Mouse (Mus musculus) stomach, postnatal 0 days (tissue): ENCODE measurements around the gene Nup98. TPM values are rescaled to one million over a fixed set of nuclear protein-coding genes. Genes with fewer than 3 reads are reported as not detected.

Source experiments
- ATAC-seq: fragments of 200-750 bp; cut with Nextera tagmentation; 2 replicates; pipeline ENCODE4 v1.8.0; 2017; ENCODE audit not compliant: low FRiP score, low TSS enrichment
- DNase-seq: peaks from one replicate; pipeline ENCODE4 v3.0.0-alpha.2; 2016; ENCODE audit warnings: low spot score
- H3K27ac ChIP-seq: fragments of 300-500 bp; sonication (generic); replicated peaks from 2 replicates; pipeline ENCODE4 v1.5.1; 2014; ENCODE audit warnings: mild to moderate bottlenecking, control low read depth
- H3K27me3 ChIP-seq: fragments of 300-500 bp; sonication (generic); 2 replicates; pipeline ENCODE4 v1.6.1; 2014; ENCODE audit warnings: low read length; ENCODE audit not compliant: control insufficient read depth, insufficient read depth
- H3K36me3 ChIP-seq: fragments of 300-500 bp; sonication (generic); 2 replicates; pipeline ENCODE4 v1.6.1; 2014; ENCODE audit warnings: low read length, mixed read lengths; ENCODE audit not compliant: control insufficient read depth, insufficient read depth
- H3K4me1 ChIP-seq: fragments of 300-500 bp; sonication (generic); replicated peaks from 2 replicates; pipeline ENCODE4 v1.6.1; 2014; ENCODE audit warnings: antibody characterized with exemption; ENCODE audit not compliant: control insufficient read depth, insufficient read depth
- H3K4me2 ChIP-seq: fragments of 300-500 bp; sonication (generic); replicated peaks from 2 replicates; pipeline ENCODE4 v1.6.1; 2014; ENCODE audit warnings: low read depth, mild to moderate bottlenecking, control low read depth, moderate library complexity
- H3K4me3 ChIP-seq: fragments of 300-500 bp; sonication (generic); 2 replicates; pipeline ENCODE4 v1.5.1; 2014; ENCODE audit warnings: low read depth, low read length, control low read depth
- H3K9ac ChIP-seq: fragments of 300-500 bp; sonication (generic); 2 replicates; pipeline ENCODE4 v1.6.1; 2014; ENCODE audit warnings: mild to moderate bottlenecking, low read length, control low read depth, mixed read lengths
- H3K9me3 ChIP-seq: fragments of 300-500 bp; sonication (generic); 2 replicates; pipeline ENCODE4 v1.6.1; 2016; ENCODE audit warnings: low read length; ENCODE audit not compliant: control insufficient read depth
- CTCF ChIP-seq: IDR thresholded peaks from 2 replicates; pipeline ENCODE4 v1.5.1; 2016; ENCODE audit warnings: antibody characterized with exemption, low read depth, mild to moderate bottlenecking, moderate library complexity
- EP300 ChIP-seq: optimal IDR thresholded peaks from 2 replicates; pipeline ENCODE3; 2016; ENCODE audit warnings: antibody characterized with exemption
- WGBS: fragments of 180-500 bp; shearing (Covaris S2); extraction: QIAGEN DNeasy Blood & Tissue Kit; methylation state at CpG from one replicate; pipeline ENCODE4 v1.1.7; 2014; 5-methylcytosine and 5-hydroxymethylcytosine counted together
- polyA plus RNA-seq: library from polyadenylated mRNA; unstranded; fragments of >200 nt; fragmentation: Nextera tagmentation; extraction: Ambion mirVana; gene quantifications from 2 replicates; pipeline ENCODE4 v1.2.1, GENCODE M21; 2015

Gene Nup98
- polyA plus RNA-seq, 1 experiment from 2014 or later = 12.1 TPM

DNA sequence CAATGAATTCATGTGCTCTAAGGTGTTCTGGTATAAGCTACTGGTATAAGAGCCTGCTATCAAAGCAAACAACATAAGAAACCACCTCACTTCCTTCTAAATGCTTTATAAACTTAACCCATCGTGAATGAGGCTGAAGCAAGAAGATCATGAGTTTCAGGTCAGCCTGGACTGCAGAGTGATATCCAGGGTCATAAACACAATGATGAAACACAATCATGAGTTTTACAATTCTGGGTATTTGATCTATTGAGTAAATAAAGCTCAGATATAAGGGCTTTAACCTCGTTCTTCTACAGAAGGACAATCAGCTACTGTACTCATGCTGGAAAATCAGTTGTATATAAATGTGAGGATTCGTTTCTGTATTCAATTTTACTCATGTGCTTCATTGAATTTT, 26.1 kb downstream of the Nup98 start:
- ATAC-seq (no peak), DNase-seq (no peak)
- no peaks in the 10 kb centered on the region for H3K9me3 ChIP-seq
- peaks cover 15% of the 10 kb centered on the region; the same call in 1 of the 2 replicates for H3K36me3 ChIP-seq
- no peak overlapping the region for H3K4me3 ChIP-seq
- H3K27ac ChIP-seq = no peak overlapping the region
- H3K4me1 ChIP-seq = no peaks in the 10 kb centered on the region
- no peak overlapping the region for H3K4me2 ChIP-seq
- H3K9ac ChIP-seq = no peak overlapping the region
- H3K27me3 ChIP-seq = no peaks in the 10 kb centered on the region
- no peak for TF ChIP-seq CTCF
- TF ChIP-seq EP300 = no peak
- WGBS = 82% methylated on average over 3 of the region's 3 CpGs

DNA sequence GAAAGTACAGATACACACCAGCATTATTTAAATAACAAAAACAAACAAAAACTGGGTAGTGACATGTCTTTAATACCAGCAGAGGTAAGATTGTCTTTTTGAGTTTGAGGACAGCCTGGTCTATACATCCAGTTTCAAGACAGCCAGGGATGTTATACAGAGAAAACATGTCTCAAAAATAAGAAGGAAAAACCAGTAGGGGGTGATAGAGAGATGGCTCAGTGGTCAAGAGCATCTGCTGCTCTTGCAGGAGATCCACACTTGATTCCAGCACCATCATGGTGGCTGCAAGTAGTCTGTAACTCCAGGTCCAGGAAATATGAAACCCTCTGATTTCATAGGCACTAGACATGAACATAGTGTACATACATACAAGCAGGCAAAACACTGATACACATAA, 39.7 kb downstream of the Nup98 start:
- Histone ChIP-seq H3K9ac (no peak overlapping the region), H3K27ac (no peak overlapping the region), H3K36me3 (peaks cover 6% of the 10 kb centered on the region), H3K4me3 (no peak overlapping the region), H3K9me3 (no peaks in the 10 kb centered on the region), H3K4me2 (no peak overlapping the region), H3K27me3 (no peaks in the 10 kb centered on the region), H3K4me1 (no peaks in the 10 kb centered on the region)
- DNase-seq (no peak), ATAC-seq (no peak)
- peak; percentile 60 for TF ChIP-seq CTCF
- no peak for TF ChIP-seq EP300

DNA sequence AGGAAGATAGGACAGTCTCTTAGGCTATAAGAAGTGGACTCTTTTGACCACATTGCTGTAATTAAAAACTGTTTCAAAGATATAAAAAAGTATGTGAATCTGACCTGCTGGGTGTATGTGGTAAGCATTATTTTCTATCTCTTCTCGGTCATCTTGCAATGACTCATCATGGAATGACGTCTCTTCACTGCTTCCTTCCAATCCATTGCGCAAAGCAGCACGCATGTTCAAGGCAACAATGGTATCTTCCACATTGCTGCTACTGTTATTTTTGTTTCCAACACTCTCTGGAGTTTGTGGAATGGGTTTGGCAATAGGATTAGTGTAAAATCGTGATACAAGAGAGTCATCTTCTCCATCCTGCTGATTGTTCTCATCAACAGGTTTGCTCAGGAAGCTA, 56.3 kb downstream of the Nup98 start:
- WGBS = 87% methylated on average over 5 of the region's 5 CpGs
- Histone ChIP-seq H3K36me3 (peaks cover 22% of the 10 kb centered on the region), H3K4me1 (no peaks in the 10 kb centered on the region), H3K27ac (no peak overlapping the region), H3K4me3 (no peak overlapping the region), H3K4me2 (no peak overlapping the region), H3K9me3 (no peaks in the 10 kb centered on the region), H3K27me3 (no peaks in the 10 kb centered on the region), H3K9ac (no peak overlapping the region)
- ATAC-seq (no peak), DNase-seq (no peak)
- no peak for TF ChIP-seq EP300

DNA sequence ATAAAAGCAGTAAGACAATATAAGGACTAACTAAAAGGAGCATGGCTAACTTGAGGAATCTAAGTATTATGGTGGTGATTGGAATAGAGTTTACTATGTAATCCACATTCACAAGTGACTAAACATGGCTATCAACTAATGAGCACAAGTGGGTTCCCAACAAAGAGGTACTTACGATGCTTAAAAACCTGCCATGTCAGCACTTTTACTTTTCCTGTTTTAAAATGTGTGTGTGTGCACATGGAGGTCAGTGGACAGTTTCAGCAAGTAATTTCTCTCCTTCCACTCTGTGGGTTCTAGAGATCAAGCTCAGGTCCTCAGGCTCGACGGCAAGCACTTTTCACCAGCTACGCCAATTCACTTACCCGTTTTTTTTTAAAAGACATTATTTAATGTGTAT, 72.1 kb downstream of the Nup98 start:
- ATAC-seq = no peak
- H3K27me3 ChIP-seq = no peaks in the 10 kb centered on the region
- H3K36me3 ChIP-seq = peaks cover 20% of the 10 kb centered on the region
- H3K4me2 ChIP-seq = no peak overlapping the region
- H3K27ac ChIP-seq = no peak overlapping the region
- TF ChIP-seq CTCF (no peak), EP300 (no peak)
- no peak for DNase-seq
- no peak overlapping the region for H3K9ac ChIP-seq
- H3K4me3 ChIP-seq = no peak overlapping the region
- no peaks in the 10 kb centered on the region for H3K4me1 ChIP-seq
- H3K9me3 ChIP-seq = no peaks in the 10 kb centered on the region
- WGBS = 99% methylated on average over 5 of the region's 5 CpGs

DNA sequence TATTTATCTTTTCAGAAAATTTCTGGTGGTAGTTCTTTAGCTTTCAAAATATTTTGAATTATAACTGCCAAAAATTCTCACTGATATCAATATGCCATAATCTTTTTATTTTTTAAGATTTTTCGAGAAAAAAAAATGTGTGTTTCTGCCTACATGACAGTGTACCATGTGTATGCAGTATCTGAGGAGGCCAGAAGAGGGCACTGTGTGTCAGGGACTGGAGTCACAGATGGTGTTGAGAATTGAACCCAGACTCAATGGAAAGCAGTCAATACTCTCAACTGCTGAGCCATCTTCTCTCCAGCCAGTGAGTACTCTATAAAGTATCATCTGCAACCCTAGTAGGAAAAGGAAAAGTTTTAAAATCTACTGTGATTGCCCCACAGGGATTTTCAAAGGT, 72.5 kb downstream of the Nup98 start:
- Histone ChIP-seq H3K4me2 (no peak overlapping the region), H3K36me3 (peaks cover 21% of the 10 kb centered on the region)
- WGBS = 96% methylated on average over 1 of the region's 1 CpGs

DNA sequence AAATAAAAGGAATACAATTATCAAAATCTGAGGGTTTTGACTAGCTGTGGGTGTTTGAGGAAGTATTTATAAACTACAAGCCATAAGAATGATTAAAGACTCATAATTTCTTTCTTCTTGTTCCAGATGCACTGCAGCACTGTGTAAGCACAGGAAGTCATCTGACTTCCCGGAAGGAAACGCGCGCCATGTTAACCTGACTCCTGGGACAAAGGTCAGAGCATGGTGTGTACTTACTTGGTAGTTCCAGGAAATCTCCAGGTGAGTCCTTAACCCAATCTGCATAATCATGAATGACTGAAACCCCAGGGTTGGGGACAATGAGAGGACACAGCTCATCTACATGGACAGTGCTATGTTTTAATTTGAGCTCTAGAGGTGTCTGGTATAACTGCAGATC, 77.6 kb downstream of the Nup98 start:
- no peaks in the 10 kb centered on the region for H3K9me3 ChIP-seq
- H3K4me3 ChIP-seq = no peak overlapping the region
- WGBS = 64% methylated on average over 4 of the region's 4 CpGs
- DNase-seq = peak; percentile 38
- peaks cover 38% of the 10 kb centered on the region for H3K36me3 ChIP-seq
- H3K27ac ChIP-seq = no peak overlapping the region
- no peak overlapping the region for H3K9ac ChIP-seq
- H3K4me1 ChIP-seq = no peaks in the 10 kb centered on the region
- TF ChIP-seq CTCF (no peak), EP300 (no peak)
- ATAC-seq = peak; percentile 80
- H3K4me2 ChIP-seq = no peak overlapping the region
- no peaks in the 10 kb centered on the region for H3K27me3 ChIP-seq

More for the DNA sequence above, 72.5 kb downstream of the Nup98 start:
- H3K9me3 ChIP-seq = no peaks in the 10 kb centered on the region
- no peak overlapping the region for H3K27ac ChIP-seq
- H3K9ac ChIP-seq = no peak overlapping the region
- DNase-seq = peak; percentile 32
- TF ChIP-seq CTCF (peak; percentile 70), EP300 (no peak)
- no peak for ATAC-seq
- H3K4me3 ChIP-seq = no peak overlapping the region
- no peaks in the 10 kb centered on the region for H3K4me1 ChIP-seq
- no peaks in the 10 kb centered on the region for H3K27me3 ChIP-seq
